Mouse (Mus musculus): Measurements from ENCODE around the gene Klf11. TPM values are rescaled to one million over a fixed set of nuclear protein-coding genes. Genes with fewer than 3 reads are reported as not detected.
A peak's percentile ranks its signal among the peaks of the same experiment; 100 is the strongest.

The Klf11 gene
- 15.4 and 17.2 TPM in 2 replicates for polyA plus RNA-seq (2015; fragmentation: Nextera tagmentation; extraction: Ambion mirVana)

GRCm38 (mm10) chr12:24651063-24651557, at the start of gene Klf11:
Gene Klf11, plus strand, starts transcription at chr12:24651274.
- TF ChIP-seq CTCF (IDR thresholded peaks at IDR 0.05; ENCODE audit: low read depth) = peak; percentile 33
- Histone ChIP-seq H3K4me2 (ENCODE audit: low read length) (peak within 1 kb of the TSS; percentile 65), H3K4me1 (replicated peaks; ENCODE audit: insufficient read depth, low read length) (peaks cover 13% of the 10 kb centered on the region), H3K27me3 (ENCODE audit: insufficient read depth, low read length) (no peaks in the 10 kb centered on the region), H3K36me3 (ENCODE audit: insufficient read depth, low read length) (peaks cover 28% of the 10 kb centered on the region), H3K27ac (peak within 1 kb of the TSS; percentile 98), H3K4me3 (replicated peaks; ENCODE audit: low read depth, low read length) (peak within 1 kb of the TSS; percentile 92), H3K9ac (ENCODE audit: low read depth, low read length) (peak within 1 kb of the TSS; percentile 98), H3K9me3 (replicated peaks; ENCODE audit: low read length) (no peaks in the 10 kb centered on the region)
- ATAC-seq (replicated peaks; ENCODE audit: low FRiP score, low read depth) (peak; percentile 94), DNase-seq (ENCODE audit: low spot score) (peak; percentile 98)
- WGBS = 2% methylated on average over 64 of the region's 68 CpGs

GRCm38 (mm10) chr12:24603266-24603665, 47.8 kb upstream of the Klf11 start:
- no peak for ATAC-seq (replicated peaks; ENCODE audit: low FRiP score, low read depth)
- peak; percentile 80 for TF ChIP-seq CTCF (IDR thresholded peaks at IDR 0.05; ENCODE audit: low read depth)

DNA sequence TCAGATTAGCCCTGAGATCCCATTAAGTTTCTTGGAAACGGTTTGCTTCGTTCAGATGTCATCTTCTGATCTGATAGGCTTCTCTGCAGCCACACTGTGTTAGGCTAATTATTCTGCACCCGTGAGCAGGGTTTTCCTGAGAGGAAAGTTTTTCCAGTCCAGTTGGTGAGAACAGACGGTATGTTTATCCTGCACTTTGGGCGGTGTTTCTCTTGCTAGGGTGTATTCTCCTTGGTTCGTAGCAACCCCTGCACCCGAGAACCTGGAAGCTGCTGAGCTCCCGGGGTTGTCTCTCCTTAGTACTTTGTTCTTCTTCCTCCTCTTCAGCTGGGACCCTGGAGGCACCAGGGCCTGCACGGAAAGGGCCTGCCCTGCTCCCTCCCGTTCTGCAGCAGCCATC, 44.9 kb upstream of the Klf11 start:
- H3K4me3 ChIP-seq (replicated peaks; ENCODE audit: low read depth, low read length) = no peak overlapping the region
- no peaks in the 10 kb centered on the region for H3K36me3 ChIP-seq (ENCODE audit: insufficient read depth, low read length)
- DNase-seq (ENCODE audit: low spot score) = no peak
- no peak overlapping the region for H3K27ac ChIP-seq
- 63% methylated on average over 10 of the region's 10 CpGs for WGBS
- no peaks in the 10 kb centered on the region for H3K27me3 ChIP-seq (ENCODE audit: insufficient read depth, low read length)
- H3K9me3 ChIP-seq (replicated peaks; ENCODE audit: low read length) = no peaks in the 10 kb centered on the region
- H3K4me1 ChIP-seq (replicated peaks; ENCODE audit: insufficient read depth, low read length) = no peaks in the 10 kb centered on the region
- no peak for TF ChIP-seq CTCF (IDR thresholded peaks at IDR 0.05; ENCODE audit: low read depth)
- no peak overlapping the region for H3K9ac ChIP-seq (ENCODE audit: low read depth, low read length)
- no peak overlapping the region for H3K4me2 ChIP-seq (ENCODE audit: low read length)
- ATAC-seq (replicated peaks; ENCODE audit: low FRiP score, low read depth) = no peak

More at GRCm38 (mm10) chr12:24603266-24603665, 47.8 kb upstream of the Klf11 start:
- H3K4me2 ChIP-seq (ENCODE audit: low read length) = no peak overlapping the region
- no peak overlapping the region for H3K4me3 ChIP-seq (replicated peaks; ENCODE audit: low read depth, low read length)
- DNase-seq (ENCODE audit: low spot score) = peak; percentile 79
- H3K9me3 ChIP-seq (replicated peaks; ENCODE audit: low read length) = no peaks in the 10 kb centered on the region
- no peaks in the 10 kb centered on the region for H3K27me3 ChIP-seq (ENCODE audit: insufficient read depth, low read length)
- no peaks in the 10 kb centered on the region for H3K4me1 ChIP-seq (replicated peaks; ENCODE audit: insufficient read depth, low read length)
- H3K9ac ChIP-seq (ENCODE audit: low read depth, low read length) = no peak overlapping the region
- 48% methylated on average over 2 of the region's 2 CpGs for WGBS
- no peaks in the 10 kb centered on the region for H3K36me3 ChIP-seq (ENCODE audit: insufficient read depth, low read length)
- no peak overlapping the region for H3K27ac ChIP-seq

DNA sequence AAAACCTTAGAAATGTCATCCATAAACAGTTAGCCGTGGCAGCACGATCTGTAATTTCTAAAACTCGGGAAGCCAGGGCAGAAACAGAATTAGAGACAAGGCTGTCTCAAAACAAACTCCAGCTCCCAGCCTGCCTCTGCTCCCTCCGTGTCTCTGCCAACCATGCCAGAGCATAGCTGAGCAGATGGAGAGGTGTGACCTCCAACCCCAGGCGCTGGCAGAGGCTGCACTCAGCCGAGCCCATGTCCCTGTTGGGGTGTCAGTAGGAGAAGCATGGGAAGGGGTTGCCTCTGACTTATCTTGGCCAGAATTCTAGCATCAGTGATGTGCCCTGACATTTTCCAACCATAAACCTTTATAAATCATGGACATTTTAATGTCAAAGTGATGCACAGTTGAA, 38.5 kb upstream of the Klf11 start:
- Histone ChIP-seq H3K36me3 (ENCODE audit: insufficient read depth, low read length) (no peaks in the 10 kb centered on the region), H3K27me3 (ENCODE audit: insufficient read depth, low read length) (no peaks in the 10 kb centered on the region), H3K9ac (ENCODE audit: low read depth, low read length) (no peak overlapping the region), H3K9me3 (replicated peaks; ENCODE audit: low read length) (no peaks in the 10 kb centered on the region), H3K27ac (no peak overlapping the region), H3K4me1 (replicated peaks; ENCODE audit: insufficient read depth, low read length) (no peaks in the 10 kb centered on the region), H3K4me2 (ENCODE audit: low read length) (no peak overlapping the region), H3K4me3 (replicated peaks; ENCODE audit: low read depth, low read length) (no peak overlapping the region)
- TF ChIP-seq CTCF (IDR thresholded peaks at IDR 0.05; ENCODE audit: low read depth) = no peak
- ATAC-seq (replicated peaks; ENCODE audit: low FRiP score, low read depth) (no peak), DNase-seq (ENCODE audit: low spot score) (no peak)
- 36% methylated on average over 6 of the region's 6 CpGs for WGBS

DNA sequence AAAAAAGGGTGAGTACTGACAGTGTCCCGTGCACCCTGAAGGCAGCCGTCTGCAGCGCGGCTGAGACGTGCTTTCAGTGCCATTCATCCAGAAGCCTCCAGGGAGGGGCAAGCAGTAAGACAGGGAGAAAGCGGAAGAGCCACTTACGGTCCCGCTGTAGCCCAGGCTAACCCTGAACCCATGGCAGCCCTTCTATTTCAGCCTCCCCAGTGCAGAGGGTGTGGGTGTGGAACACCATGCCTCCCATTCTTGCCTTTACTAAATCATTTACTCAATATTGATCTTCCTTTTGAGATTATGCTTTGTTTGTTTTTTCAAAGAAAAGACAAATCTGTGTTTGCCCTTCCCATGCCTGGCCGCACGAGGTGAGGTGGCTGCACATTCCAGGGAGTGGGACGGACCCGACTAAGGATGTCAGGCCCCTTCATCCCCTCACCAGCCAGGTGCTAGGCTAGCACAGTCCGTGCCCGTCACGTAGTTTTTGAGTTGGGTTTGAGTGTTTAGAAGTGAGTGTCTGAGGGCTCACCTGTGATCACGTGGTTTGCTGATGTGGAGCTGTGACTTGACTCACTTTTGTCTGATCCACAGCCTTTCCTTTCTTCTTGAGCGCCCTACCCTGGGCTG, 36.5 kb upstream of the Klf11 start:
- no peak overlapping the region for H3K4me3 ChIP-seq (replicated peaks; ENCODE audit: low read depth, low read length)
- no peaks in the 10 kb centered on the region for H3K4me1 ChIP-seq (replicated peaks; ENCODE audit: insufficient read depth, low read length)
- 84% methylated on average over 17 of the region's 17 CpGs for WGBS
- DNase-seq (ENCODE audit: low spot score) = no peak
- H3K27me3 ChIP-seq (ENCODE audit: insufficient read depth, low read length) = no peaks in the 10 kb centered on the region
- no peaks in the 10 kb centered on the region for H3K36me3 ChIP-seq (ENCODE audit: insufficient read depth, low read length)
- ATAC-seq (replicated peaks; ENCODE audit: low FRiP score, low read depth) = no peak
- no peaks in the 10 kb centered on the region for H3K9me3 ChIP-seq (replicated peaks; ENCODE audit: low read length)
- H3K9ac ChIP-seq (ENCODE audit: low read depth, low read length) = no peak overlapping the region
- no peak overlapping the region for H3K4me2 ChIP-seq (ENCODE audit: low read length)
- H3K27ac ChIP-seq = no peak overlapping the region
- no peak for TF ChIP-seq CTCF (IDR thresholded peaks at IDR 0.05; ENCODE audit: low read depth)

DNA sequence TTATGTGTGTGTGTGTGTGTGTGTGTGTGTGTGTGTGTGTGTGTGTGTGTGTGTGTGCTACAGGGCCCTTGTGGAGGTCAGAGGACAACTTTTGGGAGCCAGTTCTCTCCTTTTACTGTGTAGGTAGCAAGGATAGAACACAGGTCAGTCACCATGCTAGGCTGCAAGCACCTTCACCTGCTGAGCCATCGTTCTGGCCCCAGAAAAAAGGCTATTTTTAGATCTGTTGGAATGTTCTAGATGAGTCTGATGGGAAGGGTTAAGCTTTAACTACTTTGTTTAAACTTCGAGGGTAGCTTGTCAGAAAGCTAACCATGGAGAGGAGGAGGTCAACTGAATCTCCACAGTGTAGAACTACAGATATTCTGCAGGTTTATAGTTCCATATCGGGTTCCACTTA, 35.9 kb upstream of the Klf11 start:
- DNase-seq (ENCODE audit: low spot score) = peak; percentile 21
- H3K9me3 ChIP-seq (replicated peaks; ENCODE audit: low read length) = no peaks in the 10 kb centered on the region
- 39% methylated on average over 3 of the region's 3 CpGs for WGBS
- no peak overlapping the region for H3K4me2 ChIP-seq (ENCODE audit: low read length)
- 0 out of 2 replicates have a peak, but pooled peaks have one; percentile 43 for ATAC-seq (replicated peaks; ENCODE audit: low FRiP score, low read depth)
- H3K9ac ChIP-seq (ENCODE audit: low read depth, low read length) = no peak overlapping the region
- no peaks in the 10 kb centered on the region for H3K36me3 ChIP-seq (ENCODE audit: insufficient read depth, low read length)
- no peak overlapping the region for H3K4me3 ChIP-seq (replicated peaks; ENCODE audit: low read depth, low read length)
- TF ChIP-seq CTCF (IDR thresholded peaks at IDR 0.05; ENCODE audit: low read depth) = no peak
- no peaks in the 10 kb centered on the region for H3K27me3 ChIP-seq (ENCODE audit: insufficient read depth, low read length)
- H3K4me1 ChIP-seq (replicated peaks; ENCODE audit: insufficient read depth, low read length) = no peaks in the 10 kb centered on the region
- no peak overlapping the region for H3K27ac ChIP-seq

Data from kidney, postnatal 0 days (tissue).